Mouse (Mus musculus) limb, embryonic 15.5 days (tissue): ENCODE data around the gene Acot11. TPM values are rescaled to one million over a fixed set of nuclear protein-coding genes. Genes with fewer than 3 reads are reported as not detected.

Experiments
- ATAC-seq: fragments of 200-750 bp; cut with Nextera tagmentation; 2 replicates; pipeline ENCODE4 v1.8.0; 2017; ENCODE audit warnings: low read depth, moderate TSS enrichment; ENCODE audit not compliant: insufficient number of reproducible peaks, low FRiP score, low TSS enrichment
- H3K27ac ChIP-seq: fragments of 300-500 bp; sonication (generic); 2 replicates; pipeline ENCODE4 v1.5.1; 2015; ENCODE audit warnings: moderate library complexity, mild to moderate bottlenecking, inconsistent platforms
- H3K27me3 ChIP-seq: fragments of 300-500 bp; sonication (generic); 2 replicates; pipeline ENCODE4 v1.6.1; 2015; ENCODE audit warnings: inconsistent platforms
- H3K36me3 ChIP-seq: fragments of 300-500 bp; sonication (generic); 2 replicates; pipeline ENCODE4 v1.6.1; 2015; ENCODE audit warnings: inconsistent platforms
- H3K4me1 ChIP-seq: fragments of 300-500 bp; sonication (generic); 2 replicates; pipeline ENCODE4 v1.6.1; 2015; ENCODE audit warnings: inconsistent platforms
- H3K4me2 ChIP-seq: fragments of 300-500 bp; sonication (generic); 2 replicates; pipeline ENCODE4 v1.6.1; 2015; ENCODE audit warnings: mild to moderate bottlenecking, inconsistent platforms
- H3K4me3 ChIP-seq: fragments of 300-500 bp; sonication (generic); 2 replicates; pipeline ENCODE4 v1.5.1; 2015; ENCODE audit warnings: mild to moderate bottlenecking, inconsistent platforms
- H3K9ac ChIP-seq: fragments of 300-500 bp; sonication (generic); 2 replicates; pipeline ENCODE4 v1.6.1; 2015; ENCODE audit warnings: inconsistent platforms
- H3K9me3 ChIP-seq: fragments of 300-500 bp; sonication (generic); 2 replicates; pipeline ENCODE4 v1.6.1; 2016; ENCODE audit warnings: inconsistent platforms
- WGBS: fragments of 180-500 bp; shearing (Covaris S2); methylation state at CpG from one replicate; pipeline ENCODE4 v1.1.7; 2015; 5-methylcytosine and 5-hydroxymethylcytosine counted together
- polyA plus RNA-seq: library from polyadenylated mRNA; unstranded; fragments of >200 nt; fragmentation: Nextera tagmentation; extraction: Ambion mirVana; gene quantifications from 2 replicates; pipeline ENCODE4 v1.2.1, GENCODE M21; 2015

Gene Acot11
- polyA plus RNA-seq: 4.0 and 4.8 TPM in 2 replicates

DNA sequence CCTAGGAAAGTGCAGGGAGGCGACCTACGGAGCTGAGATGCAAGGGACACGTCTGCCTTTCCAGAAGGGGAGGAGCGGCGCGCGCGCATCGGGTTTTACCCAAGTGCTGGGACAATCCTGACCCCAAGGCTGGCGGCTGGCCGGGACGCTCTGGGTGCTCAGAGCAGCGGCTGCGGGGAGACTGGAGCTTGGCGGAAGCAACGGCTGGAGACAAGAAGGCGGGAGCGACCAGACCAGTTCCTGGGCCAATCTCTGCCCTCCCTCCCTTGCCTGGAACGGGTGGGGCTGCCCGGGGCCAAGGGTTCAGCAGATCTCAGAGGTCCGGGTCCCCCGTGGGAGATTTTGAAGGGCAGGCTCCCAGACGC is at the start of gene Acot11:
Acot11 (minus strand) TSS at position 89 of the 365 bp plus-strand sequence.
- ATAC-seq: no peak
- Histone ChIP-seq H3K4me1 (peaks cover 17% of the 10 kb centered on the region), H3K36me3 (no peaks in the 10 kb centered on the region)

DNA sequence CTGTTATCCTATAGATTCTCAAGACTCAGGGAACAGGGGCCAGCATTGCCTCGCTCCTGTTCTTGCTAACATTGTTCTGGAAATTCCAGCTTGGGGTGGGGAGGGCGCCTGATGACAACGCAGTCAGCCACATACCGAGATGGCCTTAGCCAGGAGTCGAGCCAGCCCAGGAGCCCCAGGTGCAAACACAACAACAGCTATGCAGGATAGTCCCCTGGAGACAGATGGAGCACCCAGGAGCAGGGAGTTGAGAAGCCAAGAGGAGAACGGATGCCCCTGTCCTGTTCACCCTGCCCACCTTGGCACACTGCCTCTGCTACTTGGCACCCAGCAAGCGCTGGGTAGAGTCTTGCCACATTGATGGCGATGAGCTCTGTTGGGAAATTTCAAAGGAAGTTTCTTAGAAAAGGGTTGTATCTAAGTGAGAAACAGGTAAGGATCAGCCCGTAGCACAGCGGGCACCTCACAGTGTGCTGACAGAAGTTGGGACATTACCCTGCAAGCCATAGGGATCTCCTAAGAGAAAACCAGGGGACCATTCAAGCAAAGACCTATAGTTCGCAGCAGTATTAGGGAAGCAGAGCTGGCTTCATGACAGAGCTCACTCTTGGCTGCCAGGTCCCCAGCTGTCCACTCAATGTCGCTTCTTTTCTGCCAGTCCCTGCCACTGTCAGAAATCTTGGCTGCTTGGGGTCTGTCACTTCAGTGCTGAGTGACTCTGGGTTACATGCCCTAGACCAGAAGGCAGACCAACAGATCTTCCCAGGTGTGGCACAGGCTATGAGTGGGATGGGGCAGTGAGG is 43.7 kb upstream of the Acot11 start:
- H3K4me3 ChIP-seq: peak overlapping the region; percentile 16
- peak overlapping the region; percentile 92 for H3K27ac ChIP-seq
- H3K36me3 ChIP-seq: no peaks in the 10 kb centered on the region
- peaks cover 25% of the 10 kb centered on the region for H3K4me1 ChIP-seq
- no peaks in the 10 kb centered on the region for H3K27me3 ChIP-seq
- ATAC-seq: no peak
- H3K4me2 ChIP-seq: peak overlapping the region; percentile 43
- H3K9ac ChIP-seq: 0 out of 2 replicates have a peak overlapping the region, but pooled peaks have one; percentile 2
- no peaks in the 10 kb centered on the region for H3K9me3 ChIP-seq
- WGBS: 30% methylated on average over 12 of the region's 12 CpGs

More for the DNA sequence above, at the start of gene Acot11:
- Histone ChIP-seq H3K4me2 (peak within 1 kb of the TSS; percentile 59), H3K27me3 (no peaks in the 10 kb centered on the region), H3K9ac (0 out of 2 replicates have a peak within 1 kb of the TSS, but pooled peaks have one; percentile 26), H3K9me3 (no peaks in the 10 kb centered on the region), H3K4me3 (peak within 1 kb of the TSS; percentile 31), H3K27ac (no peak within 1 kb of the TSS)
- WGBS: 3% methylated on average over 23 of the region's 23 CpGs

GRCm38 (mm10) chr4:106847591-106848289 is 42.9 kb upstream of the Acot11 start:
- Histone ChIP-seq H3K4me1 (peaks cover 27% of the 10 kb centered on the region), H3K4me2 (peak overlapping the region; percentile 43), H3K9ac (no peak overlapping the region), H3K27me3 (no peaks in the 10 kb centered on the region), H3K9me3 (no peaks in the 10 kb centered on the region), H3K4me3 (peak overlapping the region; percentile 16), H3K36me3 (no peaks in the 10 kb centered on the region), H3K27ac (peak overlapping the region; percentile 92)
- ATAC-seq: peak; percentile 90
- 10% methylated on average over 9 of the region's 9 CpGs for WGBS

DNA sequence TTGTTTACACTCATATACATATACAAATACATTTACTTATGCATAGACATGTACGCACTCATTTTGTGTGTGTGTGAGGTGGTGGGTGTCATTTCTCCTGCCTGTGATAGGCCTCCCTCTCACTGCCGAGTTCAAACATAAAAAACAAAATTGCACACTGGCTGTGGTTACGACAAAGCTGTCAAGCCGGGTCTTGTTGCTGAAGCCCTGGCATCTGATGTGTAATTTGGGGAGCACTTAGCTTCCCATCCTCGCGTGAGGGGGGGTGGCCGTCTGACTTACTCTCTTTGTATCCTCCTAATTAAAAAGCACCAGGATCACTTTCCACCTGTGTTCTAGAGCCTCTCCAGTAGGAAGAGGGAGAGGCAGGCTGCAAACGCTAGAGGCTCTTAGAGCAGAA is 37.8 kb upstream of the Acot11 start:
- ATAC-seq: no peak

DNA sequence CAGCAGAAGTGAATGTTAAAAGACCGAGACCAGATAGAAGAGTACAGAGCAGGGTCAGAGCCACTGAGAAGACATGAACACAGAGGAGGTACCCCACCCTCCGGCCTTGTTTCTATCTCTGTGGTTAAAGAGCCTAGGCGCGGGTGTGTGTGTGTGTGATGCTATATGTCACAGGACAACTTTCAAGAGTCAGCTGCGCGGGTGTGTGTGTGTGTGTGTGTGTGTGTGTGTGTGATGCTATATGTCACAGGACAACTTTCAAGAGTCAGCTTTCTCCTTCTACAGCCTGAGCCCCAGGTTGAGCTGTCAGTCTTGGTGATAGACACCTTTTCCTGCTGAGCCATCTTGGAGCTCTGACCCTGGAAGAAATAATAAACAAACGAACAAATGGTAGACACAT is 37.1 kb upstream of the Acot11 start:
- Histone ChIP-seq H3K4me3 (no peak overlapping the region), H3K9ac (no peak overlapping the region)
- WGBS: 52% methylated on average over 7 of the region's 7 CpGs

More for the DNA sequence above, 37.8 kb upstream of the Acot11 start:
- Histone ChIP-seq H3K4me3 (no peak overlapping the region), H3K4me1 (peaks cover 56% of the 10 kb centered on the region), H3K9ac (no peak overlapping the region), H3K27ac (peak overlapping the region; percentile 35), H3K9me3 (no peaks in the 10 kb centered on the region), H3K36me3 (no peaks in the 10 kb centered on the region), H3K4me2 (no peak overlapping the region), H3K27me3 (no peaks in the 10 kb centered on the region)
- WGBS: 33% methylated on average over 8 of the region's 8 CpGs

GRCm38 (mm10) chr4:106841303-106841702 is 36.5 kb upstream of the Acot11 start:
- Histone ChIP-seq H3K27me3 (no peaks in the 10 kb centered on the region), H3K4me2 (no peak overlapping the region), H3K9ac (no peak overlapping the region), H3K4me3 (no peak overlapping the region), H3K9me3 (no peaks in the 10 kb centered on the region), H3K36me3 (no peaks in the 10 kb centered on the region), H3K27ac (peak overlapping the region; percentile 99), H3K4me1 (peaks cover 57% of the 10 kb centered on the region)
- ATAC-seq: no peak
- WGBS: 12% methylated on average over 7 of the region's 7 CpGs

More for the DNA sequence above, 37.1 kb upstream of the Acot11 start:
- H3K4me1 ChIP-seq: peaks cover 54% of the 10 kb centered on the region
- H3K36me3 ChIP-seq: no peaks in the 10 kb centered on the region
- no peak for ATAC-seq
- H3K4me2 ChIP-seq: no peak overlapping the region
- H3K27me3 ChIP-seq: no peaks in the 10 kb centered on the region
- peak overlapping the region; percentile 99 for H3K27ac ChIP-seq
- no peaks in the 10 kb centered on the region for H3K9me3 ChIP-seq

- no peak for ATAC-seq
- 22% methylated on average over 6 of the region's 6 CpGs for WGBS
- H3K4me3 ChIP-seq: peak overlapping the region; percentile 50
- peak overlapping the region; percentile 99 for H3K27ac ChIP-seq
- no peaks in the 10 kb centered on the region for H3K9me3 ChIP-seq
- H3K36me3 ChIP-seq: no peaks in the 10 kb centered on the region
- peak overlapping the region; percentile 97 for H3K4me2 ChIP-seq
- H3K9ac ChIP-seq: 0 out of 2 replicates have a peak overlapping the region, but pooled peaks have one; percentile 57
- H3K27me3 ChIP-seq: no peaks in the 10 kb centered on the region
- peaks cover 59% of the 10 kb centered on the region for H3K4me1 ChIP-seq
Observed at GRCm38 (mm10) chr4:106840651-106841145, 35.9 kb upstream of the Acot11 start.

GRCm38 (mm10) chr4:106839964-106840611 is 35.3 kb upstream of the Acot11 start:
- ATAC-seq: peak; percentile 66
- H3K9me3 ChIP-seq: no peaks in the 10 kb centered on the region
- no peaks in the 10 kb centered on the region for H3K27me3 ChIP-seq
- H3K27ac ChIP-seq: peak overlapping the region; percentile 99
- H3K4me1 ChIP-seq: peaks cover 59% of the 10 kb centered on the region
- WGBS: under 1% methylated on average over 20 of the region's 51 CpGs
- H3K9ac ChIP-seq: peak overlapping the region; percentile 57
- no peaks in the 10 kb centered on the region for H3K36me3 ChIP-seq
- H3K4me3 ChIP-seq: peak overlapping the region; percentile 50
- peak overlapping the region; percentile 97 for H3K4me2 ChIP-seq

DNA sequence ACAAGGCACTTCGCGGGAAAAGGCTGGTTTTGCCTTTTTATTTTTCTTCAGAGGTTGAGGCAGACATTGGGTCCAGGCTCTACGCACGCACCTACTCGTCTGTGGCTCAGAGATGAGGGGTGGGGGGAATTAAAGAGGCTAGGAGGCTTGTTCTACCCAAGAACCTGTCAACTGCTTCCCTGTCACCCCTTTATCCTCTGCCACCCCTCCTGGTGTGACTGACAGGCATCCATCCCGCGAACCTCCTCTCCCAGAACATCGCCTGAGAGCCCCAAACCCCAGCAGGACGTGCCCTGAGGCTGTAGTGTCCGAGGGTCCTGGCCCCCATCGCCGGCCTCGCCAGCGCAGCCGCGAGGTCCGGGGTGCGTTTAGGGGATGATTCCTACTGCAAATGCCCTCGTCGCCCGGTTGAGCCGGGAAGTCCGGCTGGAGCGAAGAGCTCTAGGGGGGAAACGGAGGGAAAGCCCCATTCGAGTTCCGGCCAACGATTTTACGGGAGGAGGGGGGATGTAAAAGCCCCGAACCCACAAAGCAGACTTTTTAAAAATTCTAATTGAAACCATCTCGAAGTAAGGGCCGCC is 34.5 kb upstream of the Acot11 start:
- Histone ChIP-seq H3K9ac (peak overlapping the region; percentile 41), H3K4me2 (peak overlapping the region; percentile 97), H3K27ac (peak overlapping the region; percentile 99), H3K4me3 (peak overlapping the region; percentile 50), H3K9me3 (no peaks in the 10 kb centered on the region), H3K27me3 (no peaks in the 10 kb centered on the region), H3K4me1 (peaks cover 59% of the 10 kb centered on the region), H3K36me3 (no peaks in the 10 kb centered on the region)
- ATAC-seq: peak; percentile 20
- under 1% methylated on average over 32 of the region's 32 CpGs for WGBS

GRCm38 (mm10) chr4:106838548-106839253 is 33.9 kb upstream of the Acot11 start:
- Histone ChIP-seq H3K9me3 (no peaks in the 10 kb centered on the region), H3K27ac (peak overlapping the region; percentile 99), H3K36me3 (no peaks in the 10 kb centered on the region), H3K4me1 (peaks cover 57% of the 10 kb centered on the region), H3K4me2 (peak overlapping the region; percentile 97), H3K27me3 (no peaks in the 10 kb centered on the region), H3K9ac (peak overlapping the region; percentile 41), H3K4me3 (peak overlapping the region; percentile 50)
- WGBS: under 1% methylated on average over 33 of the region's 36 CpGs
- peak; percentile 86 for ATAC-seq

GRCm38 (mm10) chr4:106837964-106838363 is 33.2 kb upstream of the Acot11 start:
- under 1% methylated on average over 14 of the region's 18 CpGs for WGBS
- H3K4me1 ChIP-seq: peaks cover 57% of the 10 kb centered on the region
- ATAC-seq: no peak

More at GRCm38 (mm10) chr4:106837964-106838363, 33.2 kb upstream of the Acot11 start:
- Histone ChIP-seq H3K36me3 (no peaks in the 10 kb centered on the region), H3K27ac (peak overlapping the region; percentile 99), H3K4me3 (peak overlapping the region; percentile 32), H3K9ac (no peak overlapping the region), H3K9me3 (no peaks in the 10 kb centered on the region), H3K4me2 (peak overlapping the region; percentile 97), H3K27me3 (no peaks in the 10 kb centered on the region)
